Mouse (Mus musculus) hindbrain, embryonic 14.5 days (tissue): ENCODE measurements around the gene Arl6. TPM values are rescaled to one million over a fixed set of nuclear protein-coding genes. Genes with fewer than 3 reads are reported as not detected.
A peak's percentile ranks its signal among the peaks of the same experiment; 100 is the strongest.

Experiments used
- ATAC-seq: fragments of 200-750 bp; cut with Nextera tagmentation; 2 replicates; pipeline ENCODE4 v1.8.0; 2017; ENCODE audit warnings: moderate number of reproducible peaks, mild to moderate bottlenecking, moderate TSS enrichment, moderate library complexity; ENCODE audit not compliant: low FRiP score
- DNase-seq: peaks from one replicate; pipeline ENCODE4 v3.0.0-alpha.2; 2015; ENCODE audit warnings: low spot score
- H3K27ac ChIP-seq: fragments of 300-500 bp; sonication (generic); 2 replicates; pipeline ENCODE4 v1.5.1; 2014; ENCODE audit warnings: mild to moderate bottlenecking, moderate library complexity
- H3K27me3 ChIP-seq: fragments of 300-500 bp; sonication (generic); 2 replicates; pipeline ENCODE4 v1.6.1; 2014; ENCODE audit warnings: mild to moderate bottlenecking, low read length, mixed read lengths; ENCODE audit not compliant: control insufficient read depth, insufficient read depth
- H3K36me3 ChIP-seq: fragments of 300-500 bp; sonication (generic); replicated peaks from 2 replicates; pipeline ENCODE4 v1.6.1; 2014; ENCODE audit not compliant: control insufficient read depth, insufficient read depth
- H3K4me1 ChIP-seq: fragments of 300-500 bp; sonication (generic); replicated peaks from 2 replicates; pipeline ENCODE4 v1.6.1; 2014; ENCODE audit warnings: antibody characterized with exemption, low read length, mixed read lengths; ENCODE audit not compliant: control insufficient read depth, insufficient read depth
- H3K4me2 ChIP-seq: fragments of 300-500 bp; sonication (generic); replicated peaks from 2 replicates; pipeline ENCODE4 v1.6.1; 2014; ENCODE audit warnings: mild to moderate bottlenecking, moderate library complexity
- H3K4me3 ChIP-seq: fragments of 300-500 bp; sonication (generic); replicated peaks from 2 replicates; pipeline ENCODE4 v1.5.1; 2014; ENCODE audit warnings: mild to moderate bottlenecking, low read length
- H3K9ac ChIP-seq: fragments of 300-500 bp; sonication (generic); 2 replicates; pipeline ENCODE4 v1.6.1; 2014
- H3K9me3 ChIP-seq: fragments of 300-500 bp; sonication (generic); 2 replicates; pipeline ENCODE4 v1.6.1; 2016; ENCODE audit warnings: low read length; ENCODE audit not compliant: control insufficient read depth
- WGBS: fragments of 180-500 bp; shearing (Covaris S2); extraction: QIAGEN DNeasy Blood & Tissue Kit; methylation state at CpG from one replicate; pipeline ENCODE4 v1.1.7; 2014; 5-methylcytosine and 5-hydroxymethylcytosine counted together
- polyA plus RNA-seq: library from polyadenylated mRNA; unstranded; fragments of >200 nt; fragmentation: Nextera tagmentation; extraction: Ambion mirVana; gene quantifications from 2 replicates; pipeline ENCODE4 v1.2.1, GENCODE M21; 2014

Gene Arl6
- polyA plus RNA-seq, 1 experiment from 2014 or later, result 55.1 TPM

GRCm38 (mm10) chr16:59617167-59617566, 22.0 kb downstream of the Arl6 start:
- Histone ChIP-seq H3K27me3 (no peaks in the 10 kb centered on the region), H3K4me1 (no peaks in the 10 kb centered on the region), H3K4me2 (no peak overlapping the region), H3K36me3 (no peaks in the 10 kb centered on the region; the same call in 1 of the 2 replicates), H3K27ac (no peak overlapping the region), H3K9me3 (no peaks in the 10 kb centered on the region), H3K9ac (no peak overlapping the region), H3K4me3 (no peak overlapping the region)
- DNase-seq, result peak; percentile 80
- peak; percentile 74; the same call in 1 of the 2 replicates for ATAC-seq
- 49% methylated on average over 3 of the region's 3 CpGs for WGBS

GRCm38 (mm10) chr16:59615675-59616074, 23.5 kb downstream of the Arl6 start:
- ATAC-seq (no peak), DNase-seq (no peak)
- H3K4me3 ChIP-seq, result no peak overlapping the region
- H3K27ac ChIP-seq, result no peak overlapping the region
- WGBS, result 71% methylated on average over 3 of the region's 3 CpGs
- no peak overlapping the region for H3K9ac ChIP-seq
- H3K4me2 ChIP-seq, result no peak overlapping the region
- H3K4me1 ChIP-seq, result no peaks in the 10 kb centered on the region
- peaks cover 4% of the 10 kb centered on the region; the same call in 1 of the 2 replicates for H3K36me3 ChIP-seq
- no peaks in the 10 kb centered on the region for H3K9me3 ChIP-seq
- H3K27me3 ChIP-seq, result no peaks in the 10 kb centered on the region

GRCm38 (mm10) chr16:59610750-59611149, 28.4 kb downstream of the Arl6 start:
- no peak for ATAC-seq
- 90% methylated on average over 1 of the region's 1 CpGs for WGBS
- no peak overlapping the region for H3K27ac ChIP-seq

GRCm38 (mm10) chr16:59604078-59604781, 35.0 kb downstream of the Arl6 start:
- Histone ChIP-seq H3K4me3 (peak overlapping the region; percentile 24), H3K27me3 (0 out of 2 replicates have a peak, but pooled peaks cover 5% of the 10 kb centered on the region), H3K9me3 (no peaks in the 10 kb centered on the region), H3K4me2 (peak overlapping the region; percentile 61), H3K36me3 (no peaks in the 10 kb centered on the region), H3K9ac (peak overlapping the region; percentile 6; the same call in 1 of the 2 replicates), H3K4me1 (peaks cover 6% of the 10 kb centered on the region), H3K27ac (peak overlapping the region; percentile 57; the same call in 1 of the 2 replicates)
- peak; percentile 90 for ATAC-seq
- peak; percentile 68 for DNase-seq
- 14% methylated on average over 15 of the region's 15 CpGs for WGBS

More at GRCm38 (mm10) chr16:59610750-59611149, 28.4 kb downstream of the Arl6 start:
- Histone ChIP-seq H3K4me3 (no peak overlapping the region), H3K9me3 (no peaks in the 10 kb centered on the region), H3K9ac (no peak overlapping the region), H3K36me3 (peaks cover 7% of the 10 kb centered on the region; the same call in 1 of the 2 replicates), H3K4me2 (no peak overlapping the region), H3K4me1 (no peaks in the 10 kb centered on the region), H3K27me3 (no peaks in the 10 kb centered on the region)
- no peak for DNase-seq

GRCm38 (mm10) chr16:59600311-59601251, 38.6 kb downstream of the Arl6 start, which contains the start of gene Crybg3:
Crybg3 (minus strand) TSS chr16:59600979.
- H3K4me3 ChIP-seq, result peak within 1 kb of the TSS; percentile 84
- no peaks in the 10 kb centered on the region for H3K9me3 ChIP-seq
- H3K27ac ChIP-seq, result peak within 1 kb of the TSS; percentile 65
- no peaks in the 10 kb centered on the region for H3K36me3 ChIP-seq
- DNase-seq (peak; percentile 42), ATAC-seq (peak; percentile 78)
- WGBS, result under 1% methylated on average over 88 of the region's 90 CpGs
- peak within 1 kb of the TSS; percentile 85 for H3K4me2 ChIP-seq
- peak within 1 kb of the TSS; percentile 64 for H3K9ac ChIP-seq
- H3K4me1 ChIP-seq, result peaks cover 6% of the 10 kb centered on the region
- H3K27me3 ChIP-seq, result 0 out of 2 replicates have a peak, but pooled peaks cover 5% of the 10 kb centered on the region

- no peak overlapping the region; the same call in 1 of the 2 replicates for H3K27ac ChIP-seq
- no peaks in the 10 kb centered on the region for H3K36me3 ChIP-seq
- H3K4me3 ChIP-seq, result peak overlapping the region; percentile 84
- peak overlapping the region; percentile 64 for H3K9ac ChIP-seq
- 0 out of 2 replicates have a peak, but pooled peaks have one; percentile 15 for ATAC-seq
- no peaks in the 10 kb centered on the region for H3K9me3 ChIP-seq
- WGBS, result 22% methylated on average over 17 of the region's 17 CpGs
- H3K4me1 ChIP-seq, result peaks cover 6% of the 10 kb centered on the region
- DNase-seq, result no peak
- H3K4me2 ChIP-seq, result peak overlapping the region; percentile 85
- 0 out of 2 replicates have a peak, but pooled peaks cover 5% of the 10 kb centered on the region for H3K27me3 ChIP-seq
Observed at GRCm38 (mm10) chr16:59599411-59600265, 39.6 kb downstream of the Arl6 start.

GRCm38 (mm10) chr16:59598997-59599396, 40.2 kb downstream of the Arl6 start:
- WGBS, result 36% methylated on average over 4 of the region's 4 CpGs
- no peak overlapping the region for H3K4me3 ChIP-seq
- ATAC-seq (no peak), DNase-seq (peak; percentile 37)
- H3K36me3 ChIP-seq, result no peaks in the 10 kb centered on the region
- peaks cover under 1% of the 10 kb centered on the region; the same call in 1 of the 2 replicates for H3K4me1 ChIP-seq
- H3K4me2 ChIP-seq, result peak overlapping the region; percentile 85
- H3K27me3 ChIP-seq, result 0 out of 2 replicates have a peak, but pooled peaks cover 5% of the 10 kb centered on the region
- H3K9me3 ChIP-seq, result no peaks in the 10 kb centered on the region
- H3K9ac ChIP-seq, result no peak overlapping the region
- H3K27ac ChIP-seq, result peak overlapping the region; percentile 28; the same call in 1 of the 2 replicates

GRCm38 (mm10) chr16:59597256-59597655, 41.9 kb downstream of the Arl6 start:
- no peaks in the 10 kb centered on the region for H3K4me1 ChIP-seq
- H3K27me3 ChIP-seq, result 0 out of 2 replicates have a peak, but pooled peaks cover 5% of the 10 kb centered on the region
- H3K9ac ChIP-seq, result no peak overlapping the region
- DNase-seq (no peak), ATAC-seq (no peak)
- H3K27ac ChIP-seq, result no peak overlapping the region
- no peak overlapping the region for H3K4me3 ChIP-seq
- H3K9me3 ChIP-seq, result no peaks in the 10 kb centered on the region
- no peaks in the 10 kb centered on the region for H3K36me3 ChIP-seq
- WGBS, result 97% methylated on average over 6 of the region's 6 CpGs
- no peak overlapping the region for H3K4me2 ChIP-seq
